Mouse (Mus musculus) liver, adult 2 months (tissue): ENCODE results near the gene Asah2.

Experiments
- CTCF ChIP-seq: fragments of 200-500 bp; IDR thresholded peaks from 2 replicates; pipeline ENCODE4 v1.5.1; 2011; ENCODE audit warnings: low read depth, low read length, control low read depth
- POLR2A ChIP-seq: fragments of 200-500 bp; IDR thresholded peaks from 2 replicates; pipeline ENCODE4 v1.6.1; 2011; ENCODE audit warnings: low read length, control low read depth; ENCODE audit not compliant: insufficient read depth; ENCODE audit errors: extremely low read depth

DNA sequence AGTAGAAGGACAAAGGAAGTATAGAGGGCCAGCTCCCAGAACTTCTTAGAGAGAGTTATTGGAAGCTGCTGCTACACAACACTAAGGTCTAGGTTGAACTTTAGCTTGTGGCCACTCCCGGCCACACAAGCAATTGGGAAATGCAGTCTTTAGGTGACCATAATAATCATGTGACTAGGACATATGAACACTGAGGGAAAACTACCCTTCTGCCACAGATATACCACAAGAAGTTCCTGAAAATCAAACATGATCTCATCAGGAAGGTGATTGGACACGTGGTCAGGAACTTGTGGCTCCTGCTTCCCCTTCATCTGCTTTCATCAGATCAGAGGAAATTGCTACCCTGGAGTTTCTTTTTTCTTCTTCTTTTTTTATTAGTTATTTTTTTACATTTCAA lies 151.7 kb downstream of the Asah2 start:
- TF ChIP-seq CTCF (no peak), POLR2A (no peak)
